Mouse (Mus musculus): ENCODE results near the gene Dgki.

DNA sequence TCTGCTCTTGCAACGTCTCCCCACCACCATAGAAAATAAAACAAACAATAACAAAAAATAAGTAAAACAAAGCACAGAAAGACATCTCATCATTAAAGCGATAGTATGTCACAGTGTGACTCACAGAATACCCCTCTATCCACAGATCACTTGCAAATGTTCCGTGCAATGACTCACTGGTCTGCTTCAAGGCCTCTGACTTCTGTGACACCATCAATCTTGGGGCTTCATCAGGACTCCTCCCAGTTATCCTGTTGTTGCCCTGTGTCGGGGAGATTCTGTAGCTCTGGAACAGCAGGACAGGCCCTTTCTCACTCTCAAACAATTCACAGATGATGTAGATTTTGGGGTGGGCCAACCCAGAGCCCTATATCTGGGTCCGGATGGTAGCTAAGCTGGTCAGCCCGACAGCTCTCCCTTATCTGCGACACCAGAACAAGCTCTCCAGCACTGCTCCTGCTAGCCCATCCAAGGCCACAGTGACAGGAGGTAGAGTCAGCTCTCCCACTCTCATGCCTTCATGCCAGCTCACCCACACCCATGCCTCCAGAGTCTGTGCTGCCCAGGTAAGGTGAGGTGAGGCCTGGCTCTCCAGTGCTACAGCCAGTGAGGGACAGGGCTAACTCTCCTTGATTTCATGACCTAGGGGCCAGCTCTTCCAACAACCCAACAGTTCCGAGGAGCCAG, 28.9 kb downstream of the Dgki start:
- TF ChIP-seq CTCF (IDR thresholded peaks at IDR 0.05; ENCODE audit: extremely low read depth, insufficient read length, insufficient replicate concordance, low read depth, low read length) (no peak), POLR2A (IDR thresholded peaks at IDR 0.05; ENCODE audit: low read depth, low read length) (no peak)
